Mouse (Mus musculus) liver, embryonic 12.5 days (tissue): ENCODE results near the gene Olfr550. TPM values are rescaled to one million over a fixed set of nuclear protein-coding genes. Genes with fewer than 3 reads are reported as not detected.
A peak's percentile ranks its signal among the peaks of the same experiment; 100 is the strongest.

Experiments
- ATAC-seq: fragments of 200-750 bp; cut with Nextera tagmentation; 2 replicates; pipeline ENCODE4 v1.8.0; 2017; ENCODE audit warnings: moderate number of reproducible peaks, mild to moderate bottlenecking, moderate library complexity
- H3K27ac ChIP-seq: fragments of 300-500 bp; sonication (generic); 2 replicates; pipeline ENCODE4 v1.5.1; 2016; ENCODE audit warnings: mild to moderate bottlenecking
- H3K27me3 ChIP-seq: fragments of 300-500 bp; sonication (generic); replicated peaks from 2 replicates; pipeline ENCODE4 v1.6.1; 2016; ENCODE audit warnings: mild to moderate bottlenecking, moderate library complexity
- H3K36me3 ChIP-seq: fragments of 300-500 bp; sonication (generic); 2 replicates; pipeline ENCODE4 v1.6.1; 2016; ENCODE audit warnings: mild to moderate bottlenecking, moderate library complexity
- H3K4me1 ChIP-seq: fragments of 300-500 bp; sonication (generic); 2 replicates; pipeline ENCODE4 v1.6.1; 2016
- H3K4me2 ChIP-seq: fragments of 300-500 bp; sonication (generic); 2 replicates; pipeline ENCODE4 v1.6.1; 2016; ENCODE audit warnings: mild to moderate bottlenecking, moderate library complexity
- H3K4me3 ChIP-seq: fragments of 300-500 bp; sonication (generic); 2 replicates; pipeline ENCODE4 v1.5.1; 2016; ENCODE audit warnings: mild to moderate bottlenecking, moderate library complexity
- H3K9ac ChIP-seq: fragments of 300-500 bp; sonication (generic); 2 replicates; pipeline ENCODE4 v1.6.1; 2016; ENCODE audit warnings: mild to moderate bottlenecking, moderate library complexity
- H3K9me3 ChIP-seq: fragments of 300-500 bp; sonication (generic); replicated peaks from 2 replicates; pipeline ENCODE4 v1.6.1; 2016; ENCODE audit warnings: mild to moderate bottlenecking, moderate library complexity
- WGBS: fragments of 180-500 bp; shearing (Covaris S2); methylation state at CpG from one replicate; pipeline ENCODE4 v1.1.7; 2016; ENCODE audit not compliant: insufficient replicate concordance; 5-methylcytosine and 5-hydroxymethylcytosine counted together
- polyA plus RNA-seq: library from polyadenylated mRNA; unstranded; fragments of >200 nt; fragmentation: Nextera tagmentation; extraction: Ambion mirVana; gene quantifications from 2 replicates; pipeline ENCODE4 v1.2.1, GENCODE M21; 2016

Olfr550 gene
- polyA plus RNA-seq, result not detected in 2 replicates

DNA sequence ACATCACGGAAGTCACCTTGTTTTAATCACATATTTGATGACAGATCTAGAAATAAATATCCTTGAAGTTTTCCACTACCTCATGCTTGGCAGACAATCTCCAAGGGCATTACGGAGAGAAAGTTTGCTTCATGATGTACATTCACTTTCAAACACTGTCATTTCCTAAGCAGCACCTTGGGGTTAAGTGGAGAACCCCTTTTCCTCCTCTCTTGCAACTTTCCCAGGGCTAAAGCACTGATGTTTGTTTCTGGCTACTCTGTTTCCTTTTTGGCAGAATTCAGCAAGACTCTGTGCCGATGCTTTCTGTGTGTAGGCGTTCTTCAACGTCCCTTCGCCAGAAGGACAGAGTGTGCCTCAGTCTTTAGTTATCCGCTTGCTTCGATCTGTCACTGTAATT is at the start of gene Olfr550:
Olfr550 (plus strand) TSS at position 301 of the 400 bp plus-strand sequence.
- Histone ChIP-seq H3K4me3 (no peak within 1 kb of the TSS), H3K27ac (no peak within 1 kb of the TSS), H3K4me1 (no peaks in the 10 kb centered on the region), H3K9me3 (no peaks in the 10 kb centered on the region), H3K9ac (no peak within 1 kb of the TSS), H3K36me3 (no peaks in the 10 kb centered on the region), H3K4me2 (no peak within 1 kb of the TSS), H3K27me3 (no peaks in the 10 kb centered on the region)
- no peak for ATAC-seq
- WGBS, result 82% methylated on average over 8 of the region's 8 CpGs

DNA sequence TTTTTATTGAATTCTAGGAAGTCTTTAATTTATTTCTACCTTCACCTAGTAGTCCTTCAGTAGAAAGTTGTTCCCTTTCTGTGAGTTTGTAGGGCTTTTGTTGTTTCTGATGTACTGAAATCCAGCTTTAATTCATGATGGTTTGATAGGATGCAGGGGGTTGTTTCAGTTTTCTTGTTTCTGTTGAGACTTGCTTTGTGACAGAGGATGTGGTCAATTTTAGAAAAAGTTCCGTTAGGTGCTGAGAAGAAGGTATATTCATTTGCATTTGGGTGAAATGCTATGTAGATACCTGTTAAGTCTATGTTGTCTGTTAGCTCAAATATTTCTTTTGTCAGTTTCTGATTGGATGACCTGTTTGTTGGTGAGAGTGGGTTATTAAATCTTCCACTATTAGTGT is 42.2 kb upstream of the Olfr550 start:
- H3K27me3 ChIP-seq, result no peaks in the 10 kb centered on the region
- no peak overlapping the region for H3K9ac ChIP-seq
- no peaks in the 10 kb centered on the region for H3K4me1 ChIP-seq
- no peak for ATAC-seq
- H3K36me3 ChIP-seq, result no peaks in the 10 kb centered on the region
- H3K4me3 ChIP-seq, result no peak overlapping the region
- no peak overlapping the region for H3K27ac ChIP-seq
- H3K9me3 ChIP-seq, result no peaks in the 10 kb centered on the region
- 63% methylated on average over 1 of the region's 1 CpGs for WGBS
- no peak overlapping the region for H3K4me2 ChIP-seq

DNA sequence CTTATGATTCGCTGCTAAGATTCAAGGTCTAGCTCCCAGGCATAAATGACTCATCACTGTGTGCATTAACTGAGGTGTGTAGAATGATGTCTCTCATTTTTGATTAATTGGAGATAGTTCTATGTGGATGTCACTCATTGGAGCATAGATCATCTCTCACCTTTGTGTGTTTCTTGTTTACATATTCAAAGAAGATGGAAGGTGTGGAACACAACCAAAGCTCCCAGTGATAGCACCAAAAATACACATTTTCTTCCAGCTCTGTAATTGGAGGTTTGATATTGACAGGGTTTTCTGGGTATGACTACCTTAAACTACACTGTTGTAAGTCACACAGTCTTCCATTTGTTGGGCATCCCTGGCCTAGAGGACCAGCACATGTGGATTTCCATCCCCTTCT is 36.8 kb upstream of the Olfr550 start, which contains the start of gene Olfr547:
Olfr547 (plus strand) TSS at position 301 of the 400 bp plus-strand sequence.
- Histone ChIP-seq H3K4me2 (no peak within 1 kb of the TSS), H3K27ac (no peak within 1 kb of the TSS), H3K27me3 (no peaks in the 10 kb centered on the region), H3K4me3 (no peak within 1 kb of the TSS), H3K4me1 (no peaks in the 10 kb centered on the region), H3K9me3 (no peaks in the 10 kb centered on the region), H3K9ac (no peak within 1 kb of the TSS), H3K36me3 (no peaks in the 10 kb centered on the region)
- WGBS, result 63% methylated on average over 1 of the region's 1 CpGs
- ATAC-seq, result no peak

DNA sequence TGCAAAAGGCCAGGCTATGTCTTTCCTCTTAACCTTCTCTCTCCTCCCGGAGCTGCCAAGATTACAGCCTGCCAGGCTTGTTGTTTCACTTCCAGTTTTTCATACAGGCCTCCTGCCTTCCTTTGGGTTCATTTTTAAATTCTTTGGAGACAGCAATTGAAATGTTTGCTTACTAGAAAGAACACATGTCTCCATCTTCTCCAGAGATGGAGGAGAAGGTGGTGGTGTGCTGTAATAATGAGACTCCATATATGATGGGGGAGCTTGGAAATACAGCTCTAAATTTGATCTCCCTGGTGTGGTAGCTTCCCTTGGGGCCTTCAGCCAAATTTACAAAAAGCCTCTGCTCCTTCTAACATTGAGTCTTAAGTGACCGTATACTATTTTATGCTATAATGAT is 30.6 kb upstream of the Olfr550 start, which contains the start of gene Olfr548-ps1:
Olfr548-ps1 (plus strand) TSS at position 301 of the 400 bp plus-strand sequence.
- Histone ChIP-seq H3K27ac (no peak within 1 kb of the TSS), H3K4me2 (no peak within 1 kb of the TSS), H3K9ac (no peak within 1 kb of the TSS), H3K36me3 (no peaks in the 10 kb centered on the region), H3K27me3 (no peaks in the 10 kb centered on the region), H3K4me1 (no peaks in the 10 kb centered on the region), H3K4me3 (no peak within 1 kb of the TSS), H3K9me3 (no peaks in the 10 kb centered on the region)
- ATAC-seq, result no peak
- WGBS, result 72% methylated on average over 2 of the region's 2 CpGs

DNA sequence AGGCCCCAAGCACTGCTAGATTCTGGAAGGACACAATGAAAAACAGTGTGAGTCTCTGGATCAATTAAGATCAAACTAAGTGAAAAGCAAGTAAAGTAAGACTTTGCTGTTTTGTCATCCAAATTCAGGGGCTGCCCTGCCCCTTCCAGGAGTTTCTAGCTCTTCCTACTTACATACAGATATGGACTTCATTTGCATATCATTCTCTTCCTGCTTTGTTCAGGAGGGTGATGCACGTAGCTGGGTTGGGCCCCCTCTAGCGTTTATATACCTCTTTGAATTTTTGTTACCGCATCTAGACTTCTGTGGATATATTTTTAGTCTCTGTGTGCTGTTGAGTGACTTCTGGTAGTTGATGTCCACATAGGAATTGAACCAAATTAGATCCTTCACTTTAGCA is 30.0 kb upstream of the Olfr550 start:
- H3K4me1 ChIP-seq, result no peaks in the 10 kb centered on the region
- no peak overlapping the region for H3K4me3 ChIP-seq
- H3K9ac ChIP-seq, result no peak overlapping the region
- no peaks in the 10 kb centered on the region for H3K9me3 ChIP-seq
- no peaks in the 10 kb centered on the region; the same call in 1 of the 2 replicates for H3K27me3 ChIP-seq
- no peaks in the 10 kb centered on the region for H3K36me3 ChIP-seq
- ATAC-seq, result no peak
- no peak overlapping the region for H3K27ac ChIP-seq
- no peak overlapping the region for H3K4me2 ChIP-seq
- 36% methylated on average over 3 of the region's 3 CpGs for WGBS

DNA sequence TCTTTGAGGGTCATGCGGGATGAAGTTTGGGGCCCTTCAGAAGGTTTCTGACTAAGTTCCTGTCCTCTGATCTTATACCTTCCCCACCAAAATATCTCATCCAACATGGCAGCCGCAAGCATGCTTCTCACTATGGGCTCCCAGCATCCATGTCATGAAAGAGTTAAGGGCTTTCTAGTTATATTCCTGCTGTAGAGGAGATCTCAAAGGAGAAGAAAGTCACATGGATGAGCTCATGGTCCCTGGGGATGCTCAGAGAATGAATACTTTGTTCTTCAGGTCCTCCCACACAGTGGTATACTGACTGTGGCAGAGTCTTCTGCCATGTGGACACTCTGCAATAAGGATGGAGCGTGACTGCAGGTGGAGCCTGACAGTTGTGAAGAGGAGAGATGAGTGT is 21.7 kb upstream of the Olfr550 start, which contains the start of gene Olfr549:
Olfr549 (plus strand) TSS at position 301 of the 400 bp plus-strand sequence.
- H3K4me3 ChIP-seq, result no peak within 1 kb of the TSS
- H3K4me1 ChIP-seq, result no peaks in the 10 kb centered on the region
- WGBS, result 70% methylated on average over 3 of the region's 3 CpGs
- H3K36me3 ChIP-seq, result no peaks in the 10 kb centered on the region
- no peak within 1 kb of the TSS for H3K27ac ChIP-seq
- no peak within 1 kb of the TSS for H3K4me2 ChIP-seq
- H3K9ac ChIP-seq, result no peak within 1 kb of the TSS
- H3K9me3 ChIP-seq, result no peaks in the 10 kb centered on the region
- H3K27me3 ChIP-seq, result no peaks in the 10 kb centered on the region; the same call in 1 of the 2 replicates
- no peak for ATAC-seq

DNA sequence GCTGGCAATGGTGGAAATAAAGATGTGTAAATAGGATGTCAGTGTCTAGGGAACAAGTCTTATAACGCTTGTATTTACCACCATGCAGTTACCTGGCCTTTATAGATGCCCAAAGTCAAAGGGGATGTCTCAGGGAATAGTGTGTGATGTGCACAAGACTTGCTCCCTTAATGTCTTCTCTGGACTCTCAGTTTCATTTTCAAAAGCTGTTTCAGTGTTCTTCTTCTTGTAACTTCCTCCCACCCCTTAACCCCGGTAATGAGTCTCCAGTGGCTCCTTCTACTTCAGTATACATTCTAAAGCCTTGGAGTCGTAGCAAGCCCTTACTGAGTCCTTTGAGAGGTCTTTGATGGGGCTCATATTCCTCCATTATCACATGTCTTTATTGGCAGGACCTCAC is 18.0 kb upstream of the Olfr550 start:
- H3K27ac ChIP-seq, result no peak overlapping the region
- no peak overlapping the region for H3K9ac ChIP-seq
- H3K4me1 ChIP-seq, result no peaks in the 10 kb centered on the region
- no peak overlapping the region for H3K4me3 ChIP-seq
- H3K36me3 ChIP-seq, result no peaks in the 10 kb centered on the region
- no peaks in the 10 kb centered on the region for H3K27me3 ChIP-seq
- no peak overlapping the region for H3K4me2 ChIP-seq
- H3K9me3 ChIP-seq, result no peaks in the 10 kb centered on the region
- WGBS, result 55% methylated on average over 3 of the region's 3 CpGs
- ATAC-seq, result no peak

DNA sequence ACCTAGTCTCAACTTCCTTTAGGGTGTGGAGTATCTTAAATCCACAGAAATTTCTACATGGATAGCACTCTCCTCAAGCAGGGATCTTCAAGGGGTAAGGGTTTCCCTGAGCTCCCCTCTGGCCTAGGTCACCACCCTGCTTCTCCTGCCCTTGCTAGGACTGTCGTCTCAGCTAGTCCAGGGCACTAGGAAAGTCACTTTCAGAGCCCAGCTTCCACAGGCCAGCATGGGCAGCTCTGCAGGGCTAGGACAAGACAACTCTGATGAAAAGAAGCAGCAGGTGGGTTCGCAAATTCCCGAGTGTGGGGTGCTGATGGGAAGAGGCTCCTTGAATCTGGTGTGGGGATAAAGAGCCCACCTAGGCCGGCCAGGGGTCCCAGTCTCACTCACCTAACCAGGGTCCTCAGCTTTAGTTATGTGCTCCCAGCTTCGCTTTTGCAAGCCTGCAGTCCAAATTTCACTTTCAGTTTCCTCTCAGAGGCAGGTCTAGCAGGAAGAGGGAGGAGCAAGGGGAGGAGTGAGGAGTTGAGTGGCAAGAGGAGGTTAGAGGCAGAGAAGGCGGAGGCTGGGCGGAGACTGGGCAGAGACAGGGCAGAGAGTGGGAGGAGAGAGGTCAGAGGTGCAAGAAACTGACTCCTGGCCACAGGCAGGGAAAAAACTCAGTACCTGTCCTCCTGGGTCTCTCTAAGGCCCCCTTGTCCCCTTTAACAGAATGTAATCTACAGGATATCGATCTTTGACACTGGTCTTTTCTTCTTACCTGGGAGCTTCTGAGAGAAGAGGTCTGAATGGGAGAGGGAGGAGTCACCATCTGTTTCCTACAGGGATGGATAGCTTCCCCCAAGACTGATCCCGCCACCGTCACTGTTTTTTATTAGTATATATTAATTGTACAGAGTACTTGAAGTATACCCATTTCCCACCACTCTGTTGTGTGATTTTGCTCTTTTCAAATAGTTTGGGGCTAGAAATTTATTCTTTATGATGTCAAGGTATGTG is 5.9 kb upstream of the Olfr550 start, which contains the start of gene Trim21:
Trim21 (minus strand) TSS at position 488 of the 999 bp plus-strand sequence.
- peak within 1 kb of the TSS; percentile 91 for H3K4me2 ChIP-seq
- H3K27ac ChIP-seq, result peak within 1 kb of the TSS; percentile 63
- H3K9ac ChIP-seq, result peak within 1 kb of the TSS; percentile 79
- no peaks in the 10 kb centered on the region for H3K27me3 ChIP-seq
- WGBS, result 8% methylated on average over 10 of the region's 10 CpGs
- no peaks in the 10 kb centered on the region for H3K9me3 ChIP-seq
- peak within 1 kb of the TSS; percentile 76 for H3K4me3 ChIP-seq
- peak; percentile 100 for ATAC-seq
- H3K4me1 ChIP-seq, result peaks cover 19% of the 10 kb centered on the region
- H3K36me3 ChIP-seq, result peaks cover 21% of the 10 kb centered on the region

DNA sequence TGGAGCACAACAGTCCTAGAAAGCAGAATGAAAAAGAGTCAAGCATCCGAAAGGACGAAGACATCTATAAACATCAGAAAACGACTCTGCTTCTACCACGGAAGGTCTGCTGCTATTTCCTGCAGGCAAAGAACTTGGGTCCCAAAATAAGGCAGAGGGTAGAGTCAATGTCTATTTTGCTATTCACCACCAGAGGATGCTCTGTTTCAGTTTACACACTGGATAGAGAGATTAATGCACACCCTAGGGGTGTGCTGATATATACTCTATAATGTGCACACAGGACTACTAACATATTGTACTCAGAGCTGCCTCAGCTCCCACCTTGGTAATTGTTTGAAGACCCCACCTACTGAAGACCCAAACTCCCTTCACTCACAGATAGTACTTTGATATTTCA is 5.0 kb upstream of the Olfr550 start:
- Histone ChIP-seq H3K9me3 (no peaks in the 10 kb centered on the region), H3K27me3 (no peaks in the 10 kb centered on the region), H3K36me3 (peaks cover 16% of the 10 kb centered on the region), H3K4me3 (no peak overlapping the region), H3K9ac (no peak overlapping the region), H3K27ac (no peak overlapping the region), H3K4me2 (no peak overlapping the region), H3K4me1 (peaks cover 19% of the 10 kb centered on the region)
- WGBS, result 70% methylated on average over 4 of the region's 4 CpGs
- no peak for ATAC-seq

DNA sequence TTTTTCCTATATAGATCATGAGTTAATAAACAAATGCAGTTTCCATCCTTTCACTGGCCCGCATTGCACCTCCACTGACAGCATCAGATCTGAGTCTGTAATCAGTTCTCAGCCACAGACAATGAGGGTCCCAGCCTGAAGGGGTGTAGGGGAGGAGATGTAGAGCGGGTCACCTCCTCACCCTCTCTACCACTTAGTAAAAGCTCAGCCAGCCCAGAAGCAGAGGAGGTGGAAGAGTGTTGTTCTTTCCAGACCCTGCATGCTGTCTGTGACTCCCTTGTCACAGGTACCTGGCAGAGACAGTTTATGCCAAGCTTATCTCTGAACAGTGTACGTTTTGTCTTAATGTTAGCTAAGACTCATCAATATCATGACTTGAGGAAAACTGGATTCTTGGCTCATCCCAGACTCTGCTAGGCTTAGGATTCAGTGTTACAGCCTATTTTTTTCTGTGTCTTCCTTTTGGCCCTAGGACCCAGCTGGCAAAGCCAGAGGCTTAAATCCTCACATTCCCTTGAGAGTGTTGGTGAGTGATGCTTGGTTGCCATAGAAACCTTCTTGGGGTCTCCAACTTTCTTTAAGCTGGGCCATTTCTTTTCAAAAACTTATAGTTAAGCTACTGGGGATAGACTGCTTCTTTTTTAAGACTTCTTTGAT is 2.1 kb downstream of the Olfr550 start:
- Histone ChIP-seq H3K9ac (no peak overlapping the region), H3K4me2 (no peak overlapping the region)

DNA sequence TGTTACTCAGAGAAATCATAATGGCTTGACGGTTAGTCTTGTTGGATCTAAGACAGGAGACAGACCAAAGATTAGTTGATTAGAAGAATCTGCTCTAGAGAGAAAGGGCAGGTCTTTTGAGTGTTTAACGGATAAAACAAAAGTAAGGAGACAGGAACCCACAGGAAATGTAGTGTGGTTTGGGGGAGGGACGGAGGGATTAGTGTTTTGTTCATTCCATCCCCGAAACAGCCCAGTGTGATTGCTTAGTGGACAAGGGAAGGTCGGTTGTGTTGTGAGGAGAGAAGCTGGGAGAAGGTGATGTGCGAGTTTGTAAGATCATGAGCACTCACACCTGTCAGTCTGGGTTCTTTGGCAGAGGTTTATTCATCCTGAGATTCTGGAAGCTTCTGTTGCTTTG is 4.8 kb downstream of the Olfr550 start:
- Histone ChIP-seq H3K4me1 (no peaks in the 10 kb centered on the region), H3K27ac (no peak overlapping the region), H3K9me3 (no peaks in the 10 kb centered on the region), H3K4me3 (no peak overlapping the region), H3K9ac (no peak overlapping the region), H3K27me3 (no peaks in the 10 kb centered on the region), H3K4me2 (no peak overlapping the region), H3K36me3 (no peaks in the 10 kb centered on the region)
- WGBS, result 21% methylated on average over 6 of the region's 6 CpGs
- no peak for ATAC-seq

More for the DNA sequence above, 2.1 kb downstream of the Olfr550 start:
- Histone ChIP-seq H3K27ac (no peak overlapping the region), H3K9me3 (no peaks in the 10 kb centered on the region), H3K36me3 (no peaks in the 10 kb centered on the region), H3K4me3 (no peak overlapping the region), H3K27me3 (no peaks in the 10 kb centered on the region), H3K4me1 (no peaks in the 10 kb centered on the region)
- ATAC-seq, result no peak
- 75% methylated on average over 3 of the region's 3 CpGs for WGBS

DNA sequence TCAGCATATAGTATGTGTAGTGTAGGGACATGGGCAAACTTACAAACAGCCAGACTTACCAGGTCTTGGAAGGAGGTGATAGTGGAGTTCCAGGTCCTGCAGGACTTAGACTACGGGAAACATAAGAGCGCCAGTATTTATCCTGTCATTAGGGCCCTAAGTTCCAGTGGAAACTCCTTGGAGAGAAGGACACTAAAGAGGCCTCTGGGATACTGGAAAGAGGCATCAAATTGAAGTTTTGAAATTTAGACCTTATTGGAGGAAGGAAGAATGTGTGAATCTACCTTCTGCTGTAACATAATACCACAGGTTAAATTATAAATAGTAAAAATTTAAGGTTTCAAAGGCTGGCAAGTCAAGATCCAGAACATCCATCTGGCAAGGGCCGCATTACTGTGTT is 20.5 kb downstream of the Olfr550 start, which contains the start of gene Olfr551:
Olfr551 (minus strand) TSS at position 101 of the 400 bp plus-strand sequence.
- Histone ChIP-seq H3K27me3 (no peaks in the 10 kb centered on the region), H3K9ac (no peak within 1 kb of the TSS), H3K27ac (no peak within 1 kb of the TSS), H3K4me1 (no peaks in the 10 kb centered on the region), H3K36me3 (no peaks in the 10 kb centered on the region), H3K4me2 (no peak within 1 kb of the TSS), H3K9me3 (no peaks in the 10 kb centered on the region), H3K4me3 (no peak within 1 kb of the TSS)
- ATAC-seq, result no peak
- WGBS, result 84% methylated on average over 3 of the region's 3 CpGs
